Mouse (Mus musculus) mature B cell (primary cell): ENCODE results near the gene Tmem198b.
"Not testable (repeated sequence)": the region's sequence is repeated elsewhere in the genome, so short reads cannot be mapped to it uniquely, and the experiment has no call there.

Source experiments
- in situ Hi-C: fragments of 300-500 bp; cut with MboI; formaldehyde crosslinking; loops from 2 replicates; pipeline ENCODE4 v1.14.3; 2019

The Tmem198b gene

GRCm38 (mm10) chr10:128804271-128805091, at the start of gene Tmem198b:
Gene Tmem198b, minus strand, starts transcription at chr10:128804370.
- in situ Hi-C loops: no loop called here

- in situ Hi-C loops: no loop called here
These were observed 46.2 kb upstream of the Tmem198b start for GRCm38 (mm10) chr10:128850339-128850738.

DNA sequence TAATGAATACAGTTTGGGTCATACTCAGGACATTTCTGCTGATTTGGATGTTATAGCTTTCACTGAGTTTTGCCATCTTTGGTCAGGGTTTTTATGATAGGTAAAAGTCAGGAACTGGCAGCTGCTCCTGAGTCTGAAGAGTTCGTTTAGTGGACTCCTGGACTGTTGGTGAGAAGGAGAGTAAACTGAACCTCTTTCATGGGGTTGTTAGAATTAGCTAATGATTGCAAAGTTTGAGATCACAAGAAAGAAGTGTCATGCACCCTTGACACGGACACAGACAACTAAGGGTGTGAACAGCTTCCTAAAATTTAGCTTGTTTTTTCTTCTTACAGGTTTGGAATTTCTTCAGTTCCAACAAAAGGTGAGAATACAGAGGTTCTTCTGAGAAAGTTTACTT, 44.3 kb upstream of the Tmem198b start:
- in situ Hi-C loops: no loop called here

DNA sequence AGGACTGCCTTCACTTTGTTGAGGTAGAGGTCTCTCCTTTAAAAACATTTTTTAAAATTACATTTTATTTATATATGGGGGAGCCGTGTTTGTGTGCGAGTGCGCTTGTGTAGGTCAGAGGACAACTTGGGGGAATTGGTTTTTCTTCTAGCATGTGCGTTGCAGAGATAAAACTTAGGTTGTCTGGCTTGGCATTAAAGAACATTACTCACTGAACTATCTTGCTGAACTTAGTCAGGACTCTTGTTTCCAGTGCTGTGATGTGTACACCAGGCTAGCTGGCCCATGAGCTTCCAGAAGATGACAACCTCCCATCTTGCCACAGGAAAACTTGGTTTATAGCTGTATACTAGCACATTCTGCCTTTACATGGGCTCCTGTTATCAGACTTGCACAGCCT, 42.5 kb upstream of the Tmem198b start:
- in situ Hi-C loops: no loop called here

GRCm38 (mm10) chr10:128845516-128845915, 41.3 kb upstream of the Tmem198b start:
- in situ Hi-C loops: no loop called here

- in situ Hi-C loops: no loop called here
These were observed 39.1 kb upstream of the Tmem198b start for GRCm38 (mm10) chr10:128843260-128843659.

DNA sequence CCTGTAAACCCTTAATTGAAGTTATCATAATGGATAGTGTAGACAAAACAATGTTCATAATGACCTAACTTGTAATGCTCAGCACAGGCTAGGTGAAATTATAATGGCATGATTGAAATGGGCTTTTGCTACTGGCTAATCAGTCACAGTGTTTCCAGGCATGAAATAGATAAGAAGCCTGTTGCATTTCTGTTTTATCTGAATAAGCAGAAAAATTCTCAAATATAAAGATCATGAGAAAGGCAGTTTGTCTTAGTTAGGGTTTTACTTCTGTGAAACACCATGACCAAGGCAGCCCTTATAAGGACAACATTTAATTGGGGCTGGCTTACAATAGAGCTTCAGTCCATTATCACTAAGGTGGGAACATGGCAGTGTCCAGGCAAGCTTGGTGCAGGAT, 36.4 kb upstream of the Tmem198b start:
- in situ Hi-C loops: no loop called here

DNA sequence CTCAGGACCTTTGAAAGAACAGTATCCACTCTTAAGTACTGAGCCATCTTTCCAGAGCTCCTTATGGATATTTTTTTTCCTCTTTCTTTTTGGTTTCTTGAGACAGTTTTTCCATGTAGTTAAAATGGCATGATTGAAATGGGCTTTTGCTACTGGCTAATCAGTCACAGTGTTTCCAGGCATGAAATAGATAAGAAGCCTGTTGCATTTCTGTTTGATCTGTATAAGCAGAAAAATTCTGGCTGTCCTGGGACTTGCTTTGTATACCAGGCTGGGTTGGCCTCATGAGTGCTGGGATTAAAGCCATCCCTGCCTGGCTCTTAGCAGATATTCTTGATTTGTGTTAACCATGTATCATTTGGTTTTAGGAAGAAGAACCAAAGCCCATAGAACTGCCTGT, 35.3 kb upstream of the Tmem198b start:
- in situ Hi-C loops: loop anchor here (5.0 kb wide), 1 partner anchor 48 kb away; no protein-coding TSS in a partner anchor

GRCm38 (mm10) chr10:128837400-128837799, 33.2 kb upstream of the Tmem198b start:
- in situ Hi-C loops: loop anchor here (5.0 kb wide), 1 partner anchor 50 kb away; no protein-coding TSS in a partner anchor

DNA sequence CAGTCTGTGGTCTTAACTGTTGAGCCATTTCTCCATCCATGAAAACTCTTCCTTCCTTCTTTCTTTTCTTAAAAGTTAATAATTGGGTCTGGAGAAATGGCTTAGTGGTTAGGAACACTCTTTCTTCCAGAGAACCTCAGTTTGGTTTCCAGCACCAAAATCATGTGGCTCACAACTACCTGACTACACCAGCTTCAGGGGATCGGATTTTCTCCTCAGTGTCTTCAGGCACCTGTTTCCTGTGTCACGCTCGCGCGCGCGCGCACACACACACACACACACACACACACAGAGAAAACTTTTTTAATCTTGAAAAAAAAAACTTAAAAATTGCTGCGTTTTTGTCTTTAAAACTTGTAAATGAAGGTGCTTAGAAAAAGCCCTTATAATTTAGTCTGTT, 19.7 kb upstream of the Tmem198b start:
- in situ Hi-C loops: no loop called here

DNA sequence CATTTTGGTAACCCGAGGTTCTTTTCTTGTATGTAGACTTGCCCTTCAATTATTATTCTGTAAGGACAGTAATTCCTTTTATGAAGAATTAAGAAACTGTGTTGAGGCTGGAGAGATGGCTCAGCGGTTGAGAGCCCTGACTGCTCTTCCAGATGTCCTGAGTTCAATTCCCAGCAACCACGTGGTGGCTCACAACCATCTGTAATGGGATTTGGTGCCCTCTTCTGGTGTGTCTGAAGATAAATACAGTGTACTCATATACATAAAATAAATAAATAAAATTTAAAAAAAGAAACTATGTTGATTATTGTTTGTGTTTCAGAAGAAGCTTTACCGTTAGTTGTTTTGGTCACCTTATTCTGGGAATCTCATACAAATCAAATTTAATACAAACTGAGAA, 18.9 kb upstream of the Tmem198b start:
- in situ Hi-C loops: not testable (repeated sequence)

GRCm38 (mm10) chr10:128822135-128822534, 18.0 kb upstream of the Tmem198b start:
- in situ Hi-C loops: no loop called here

GRCm38 (mm10) chr10:128821358-128822056, 17.3 kb upstream of the Tmem198b start, which contains the start of gene Ormdl2:
Gene Ormdl2, minus strand, starts transcription at chr10:128821645.
- in situ Hi-C loops: no loop called here

GRCm38 (mm10) chr10:128820217-128820616, 16.0 kb upstream of the Tmem198b start:
- in situ Hi-C loops: no loop called here

- in situ Hi-C loops: no loop called here
These were observed 12.9 kb upstream of the Tmem198b start, which contains the start of gene Sarnp for GRCm38 (mm10) chr10:128817033-128817432. Gene Sarnp, plus strand, starts transcription at chr10:128817333.

DNA sequence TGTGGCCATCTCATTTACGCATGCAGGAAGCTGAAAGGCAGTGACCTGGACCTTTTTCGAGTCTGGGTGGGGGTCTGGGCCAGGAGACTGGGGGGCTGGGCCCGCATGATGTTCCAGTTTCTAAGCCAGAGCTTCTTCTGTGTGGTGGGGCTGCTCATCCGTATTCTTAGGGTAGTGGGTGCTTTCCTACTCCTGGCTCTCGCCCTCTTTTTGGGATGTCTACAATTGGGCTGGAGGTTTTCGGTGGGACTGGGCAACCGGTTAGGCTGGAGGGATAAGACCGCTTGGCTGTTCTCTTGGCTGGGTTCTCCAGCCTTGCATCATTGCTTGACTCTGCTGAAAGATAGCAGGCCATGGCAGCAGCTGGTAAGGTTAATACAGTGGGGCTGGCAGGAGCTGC, 2.8 kb upstream of the Tmem198b start:
- in situ Hi-C loops: no loop called here

- in situ Hi-C loops: no loop called here
These were observed 1.9 kb upstream of the Tmem198b start for GRCm38 (mm10) chr10:128806086-128806485.

GRCm38 (mm10) chr10:128805092-128806000, 1.2 kb upstream of the Tmem198b start:
- in situ Hi-C loops: no loop called here

- in situ Hi-C loops: no loop called here
These were observed 349 bp downstream of the Tmem198b start, which contains the start of gene Dnajc14 for GRCm38 (mm10) chr10:128803771-128804270. Gene Dnajc14, plus strand, starts transcription at chr10:128804062.

DNA sequence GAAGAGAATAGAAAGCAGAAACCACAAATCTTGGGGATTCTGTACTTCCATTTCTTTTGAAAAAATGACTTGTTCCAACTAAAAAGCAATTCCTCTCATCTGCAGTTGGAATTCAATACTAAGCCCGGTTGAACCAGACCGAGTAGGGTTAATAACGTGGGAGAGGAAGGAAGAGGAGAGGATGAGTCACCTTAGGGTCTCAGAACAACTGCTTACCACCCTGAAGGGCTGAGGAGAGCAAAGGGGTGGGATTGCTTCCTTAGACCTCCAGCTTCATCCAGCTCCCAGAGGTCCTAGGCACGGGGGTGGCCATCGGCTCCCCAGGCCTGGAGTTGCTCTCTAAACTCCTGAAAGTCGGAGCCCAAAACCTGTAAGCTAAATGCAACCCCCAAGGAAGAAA, 809 bp downstream of the Tmem198b start:
- in situ Hi-C loops: no loop called here

- in situ Hi-C loops: no loop called here
These were observed 1.2 kb downstream of the Tmem198b start for GRCm38 (mm10) chr10:128802956-128803355.
